Mouse (Mus musculus) midbrain, embryonic 10.5 days (tissue): ENCODE measurements at regions not wholly inside any gene's neighbourhood (a gene's known extent, or its start where the extent isn't known, plus 50 kb on each side); places are given as distances from the start of the nearest gene placed in this dataset.

ENCODE experiments used
- DNase-seq: peaks from one replicate; pipeline ENCODE4 v3.0.0-alpha.2; 2017; ENCODE audit warnings: low spot score
- H3K27ac ChIP-seq: fragments of 300-500 bp; sonication (generic); replicated peaks from 2 replicates; pipeline ENCODE4 v1.5.1; 2016; ENCODE audit warnings: mild to moderate bottlenecking
- H3K27me3 ChIP-seq: fragments of 300-500 bp; sonication (generic); 2 replicates; pipeline ENCODE4 v1.6.1; 2016; ENCODE audit warnings: low read depth, mild to moderate bottlenecking; ENCODE audit not compliant: poor library complexity, severe bottlenecking
- H3K36me3 ChIP-seq: fragments of 300-500 bp; sonication (generic); 2 replicates; pipeline ENCODE4 v1.6.1; 2016; ENCODE audit warnings: mild to moderate bottlenecking, moderate library complexity
- H3K4me1 ChIP-seq: fragments of 300-500 bp; sonication (generic); 2 replicates; pipeline ENCODE4 v1.6.1; 2016
- H3K4me3 ChIP-seq: fragments of 300-500 bp; sonication (generic); 2 replicates; pipeline ENCODE4 v1.5.1; 2016; ENCODE audit warnings: mild to moderate bottlenecking, moderate library complexity
- H3K9me3 ChIP-seq: fragments of 300-500 bp; sonication (generic); replicated peaks from 2 replicates; pipeline ENCODE4 v1.6.1; 2016; ENCODE audit warnings: mild to moderate bottlenecking
- WGBS: fragments of 180-500 bp; shearing (Covaris S2); methylation state at CpG from one replicate; pipeline ENCODE4 v1.1.7; 2016; 5-methylcytosine and 5-hydroxymethylcytosine counted together

DNA sequence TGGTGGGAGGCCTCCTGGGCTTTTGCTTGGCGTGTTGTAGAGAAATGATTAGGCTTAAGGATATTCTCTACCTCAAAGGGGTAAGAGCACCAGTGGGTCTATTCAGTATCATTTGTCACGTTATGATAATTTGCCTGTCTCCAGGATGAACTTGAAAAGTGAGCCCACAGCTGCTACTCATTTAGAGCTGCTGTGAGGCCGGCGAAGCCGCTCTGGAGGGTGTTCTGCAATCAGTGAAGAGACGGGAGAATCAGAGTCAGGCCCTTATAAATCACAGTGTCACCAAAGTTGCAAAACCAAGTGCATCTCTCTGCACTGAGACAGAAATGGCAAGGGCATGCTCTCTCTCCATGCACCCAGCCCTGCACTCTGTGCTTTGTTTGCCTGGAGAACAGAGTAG, 467.7 kb upstream of the Nrp1 start:
- Histone ChIP-seq H3K27ac (no peak overlapping the region), H3K36me3 (no peaks in the 10 kb centered on the region), H3K4me1 (no peaks in the 10 kb centered on the region), H3K9me3 (no peaks in the 10 kb centered on the region), H3K4me3 (no peak overlapping the region), H3K27me3 (no peaks in the 10 kb centered on the region)
- 85% methylated on average over 6 of the region's 6 CpGs for WGBS
- DNase-seq = no peak

GRCm38 (mm10) chr8:127894284-127894683, 464.1 kb upstream of the Nrp1 start:
- DNase-seq = no peak
- H3K27ac ChIP-seq = no peak overlapping the region

DNA sequence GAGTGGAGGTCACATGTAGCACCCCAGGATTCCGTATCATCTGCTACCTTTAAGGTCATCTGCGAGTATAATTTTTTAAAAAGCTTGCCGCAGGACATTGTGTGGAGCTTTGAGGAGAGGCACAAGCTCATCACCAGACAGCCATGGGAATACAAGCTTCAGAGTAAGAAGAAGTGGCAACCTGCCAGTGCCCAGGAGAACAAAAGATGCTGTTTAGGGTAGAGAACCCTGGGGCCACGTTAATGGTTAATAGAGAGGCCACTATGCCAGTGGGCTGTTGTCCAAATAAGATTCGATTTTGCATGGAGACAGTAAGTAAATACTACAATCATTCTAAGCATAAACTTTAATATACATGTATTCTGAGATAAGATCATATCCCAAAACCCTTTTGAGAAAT, 450.0 kb upstream of the Nrp1 start:
- Histone ChIP-seq H3K9me3 (no peaks in the 10 kb centered on the region), H3K4me3 (no peak overlapping the region), H3K4me1 (no peaks in the 10 kb centered on the region), H3K36me3 (no peaks in the 10 kb centered on the region), H3K27me3 (no peaks in the 10 kb centered on the region), H3K27ac (no peak overlapping the region)
- no peak for DNase-seq
- 93% methylated on average over 5 of the region's 5 CpGs for WGBS

More at GRCm38 (mm10) chr8:127894284-127894683, 464.1 kb upstream of the Nrp1 start:
- Histone ChIP-seq H3K36me3 (no peaks in the 10 kb centered on the region), H3K4me3 (no peak overlapping the region), H3K27me3 (no peaks in the 10 kb centered on the region), H3K4me1 (no peaks in the 10 kb centered on the region), H3K9me3 (no peaks in the 10 kb centered on the region)

GRCm38 (mm10) chr8:127909580-127909979, 448.8 kb upstream of the Nrp1 start:
- Histone ChIP-seq H3K9me3 (no peaks in the 10 kb centered on the region), H3K4me1 (no peaks in the 10 kb centered on the region), H3K4me3 (no peak overlapping the region), H3K36me3 (no peaks in the 10 kb centered on the region), H3K27me3 (no peaks in the 10 kb centered on the region), H3K27ac (no peak overlapping the region)
- DNase-seq = no peak
- 69% methylated on average over 2 of the region's 2 CpGs for WGBS

DNA sequence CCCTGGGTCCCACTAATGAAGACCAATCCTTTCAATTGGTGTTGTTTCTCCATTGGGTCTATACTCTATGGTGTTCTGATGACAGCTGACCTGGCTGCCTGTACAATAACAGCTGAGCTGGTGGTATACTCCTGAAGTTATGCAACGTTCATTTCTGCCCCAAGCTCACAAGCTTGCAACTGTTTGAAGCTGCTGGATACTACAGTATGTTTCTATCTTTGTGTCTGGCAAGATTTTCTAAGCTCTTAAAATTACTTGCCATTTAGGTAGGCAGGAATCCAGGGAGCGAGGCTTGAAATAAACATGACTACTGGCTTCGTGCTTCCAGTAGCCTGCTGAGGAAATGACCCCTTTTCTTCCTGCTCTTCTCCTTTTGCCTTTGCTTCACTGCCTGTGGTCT, 444.3 kb upstream of the Nrp1 start:
- no peaks in the 10 kb centered on the region for H3K4me1 ChIP-seq
- WGBS = 93% methylated on average over 3 of the region's 3 CpGs
- no peaks in the 10 kb centered on the region for H3K9me3 ChIP-seq
- no peak overlapping the region for H3K4me3 ChIP-seq
- no peak for DNase-seq
- H3K27ac ChIP-seq = no peak overlapping the region
- H3K27me3 ChIP-seq = no peaks in the 10 kb centered on the region
- H3K36me3 ChIP-seq = no peaks in the 10 kb centered on the region

- Histone ChIP-seq H3K36me3 (no peaks in the 10 kb centered on the region), H3K27ac (no peak overlapping the region), H3K4me1 (no peaks in the 10 kb centered on the region), H3K4me3 (no peak overlapping the region), H3K27me3 (no peaks in the 10 kb centered on the region), H3K9me3 (no peaks in the 10 kb centered on the region)
- WGBS = 89% methylated on average over 2 of the region's 2 CpGs
- DNase-seq = no peak
Measured at GRCm38 (mm10) chr8:127914914-127915313, 443.5 kb upstream of the Nrp1 start.

DNA sequence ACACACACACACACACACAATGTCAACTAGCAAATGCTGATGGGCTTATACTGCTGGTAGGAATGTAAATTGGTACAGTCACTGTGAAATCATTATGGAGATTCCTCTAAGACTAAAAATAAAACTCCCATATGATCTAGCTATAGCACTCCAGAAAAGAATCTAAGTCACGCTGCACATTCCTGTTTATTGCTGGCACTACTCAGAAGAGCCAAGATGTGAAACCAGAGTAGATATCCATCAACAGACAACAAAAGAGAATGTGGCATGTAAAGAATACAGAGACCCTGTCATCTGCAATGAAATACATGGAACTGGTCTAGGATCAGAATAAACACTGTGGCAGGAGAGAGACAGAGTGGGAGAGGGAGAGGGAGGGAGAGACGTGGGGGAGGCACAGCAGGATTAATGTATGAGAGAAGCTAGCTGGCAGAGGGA, 442.8 kb upstream of the Nrp1 start:
- DNase-seq = no peak
- Histone ChIP-seq H3K27me3 (no peaks in the 10 kb centered on the region), H3K4me1 (no peaks in the 10 kb centered on the region), H3K4me3 (no peak overlapping the region), H3K36me3 (no peaks in the 10 kb centered on the region), H3K27ac (no peak overlapping the region), H3K9me3 (no peaks in the 10 kb centered on the region)
- 74% methylated on average over 2 of the region's 2 CpGs for WGBS

GRCm38 (mm10) chr8:127921925-127922324, 436.5 kb upstream of the Nrp1 start:
- Histone ChIP-seq H3K4me3 (no peak overlapping the region), H3K4me1 (no peaks in the 10 kb centered on the region), H3K27me3 (no peaks in the 10 kb centered on the region), H3K36me3 (no peaks in the 10 kb centered on the region), H3K9me3 (no peaks in the 10 kb centered on the region), H3K27ac (no peak overlapping the region)
- no peak for DNase-seq
- WGBS = 86% methylated on average over 1 of the region's 1 CpGs

DNA sequence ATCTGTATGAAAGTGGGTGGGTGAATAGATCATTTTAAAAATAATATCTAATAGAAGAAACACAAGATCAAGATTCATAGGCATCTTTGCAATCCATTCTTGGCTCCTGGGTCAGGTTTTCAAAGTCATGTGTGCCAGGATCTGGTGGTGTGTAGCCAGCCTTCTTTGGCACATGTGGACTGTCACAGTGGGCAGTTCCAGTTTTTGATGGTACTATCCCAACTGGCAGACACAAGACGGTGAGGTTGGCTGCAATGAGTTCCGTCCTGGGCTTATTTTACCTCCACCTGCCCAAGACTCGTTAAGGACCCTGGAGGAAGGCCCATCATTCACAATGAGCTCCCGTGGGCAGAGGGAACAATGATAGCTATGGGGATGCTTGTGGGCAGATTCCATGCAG, 435.1 kb upstream of the Nrp1 start:
- H3K27me3 ChIP-seq = no peaks in the 10 kb centered on the region
- no peak for DNase-seq
- no peaks in the 10 kb centered on the region for H3K9me3 ChIP-seq
- H3K36me3 ChIP-seq = no peaks in the 10 kb centered on the region
- no peak overlapping the region for H3K27ac ChIP-seq
- 86% methylated on average over 4 of the region's 4 CpGs for WGBS
- H3K4me1 ChIP-seq = no peaks in the 10 kb centered on the region
- H3K4me3 ChIP-seq = no peak overlapping the region

GRCm38 (mm10) chr8:127932276-127932675, 426.1 kb upstream of the Nrp1 start:
- DNase-seq = no peak
- no peaks in the 10 kb centered on the region for H3K4me1 ChIP-seq
- no peaks in the 10 kb centered on the region for H3K36me3 ChIP-seq
- H3K27ac ChIP-seq = no peak overlapping the region
- no peaks in the 10 kb centered on the region for H3K9me3 ChIP-seq
- WGBS = 91% methylated on average over 1 of the region's 1 CpGs
- peaks cover 15% of the 10 kb centered on the region for H3K27me3 ChIP-seq
- no peak overlapping the region for H3K4me3 ChIP-seq

DNA sequence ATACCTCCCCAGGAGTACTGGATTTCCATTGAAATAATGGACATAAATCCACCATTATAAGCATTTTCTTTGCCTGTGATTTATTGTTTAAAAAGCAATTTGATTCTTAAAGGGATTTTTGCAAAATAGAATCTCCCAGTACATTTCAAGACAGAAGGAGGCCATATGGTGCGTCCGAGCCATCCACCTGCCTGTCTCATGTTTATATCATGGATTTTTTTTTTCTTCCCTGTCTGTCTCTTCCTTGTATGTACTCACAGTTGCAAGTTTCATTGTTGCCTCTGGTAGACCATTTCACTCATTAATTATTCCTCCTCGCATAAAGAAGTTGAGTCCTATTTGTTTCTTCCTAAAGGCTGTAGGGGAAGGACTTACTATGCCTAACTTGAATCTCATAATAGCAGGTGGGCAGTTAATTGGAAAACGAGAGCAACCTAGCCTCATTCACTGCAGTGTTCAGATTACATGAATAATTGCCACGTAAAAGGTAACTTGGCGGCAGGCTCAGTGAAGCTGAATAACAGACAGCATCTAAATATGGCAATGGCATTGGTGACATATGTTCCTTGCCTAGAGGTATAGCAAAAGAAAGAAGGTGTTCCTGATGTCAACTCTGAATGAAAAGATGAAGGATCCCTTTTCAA, 421.5 kb upstream of the Nrp1 start:
- H3K4me1 ChIP-seq = peaks cover 22% of the 10 kb centered on the region
- 89% methylated on average over 6 of the region's 6 CpGs for WGBS
- H3K27ac ChIP-seq = no peak overlapping the region
- no peaks in the 10 kb centered on the region for H3K36me3 ChIP-seq
- no peak for DNase-seq
- no peaks in the 10 kb centered on the region for H3K9me3 ChIP-seq
- H3K27me3 ChIP-seq = peaks cover 49% of the 10 kb centered on the region
- H3K4me3 ChIP-seq = no peak overlapping the region

GRCm38 (mm10) chr8:127939284-127939985, 419.0 kb upstream of the Nrp1 start:
- no peaks in the 10 kb centered on the region for H3K36me3 ChIP-seq
- H3K27ac ChIP-seq = no peak overlapping the region
- no peaks in the 10 kb centered on the region for H3K9me3 ChIP-seq
- peaks cover 22% of the 10 kb centered on the region for H3K4me1 ChIP-seq
- WGBS = 45% methylated on average over 7 of the region's 7 CpGs
- H3K4me3 ChIP-seq = no peak overlapping the region
- peak; percentile 36 for DNase-seq
- peaks cover 67% of the 10 kb centered on the region for H3K27me3 ChIP-seq

DNA sequence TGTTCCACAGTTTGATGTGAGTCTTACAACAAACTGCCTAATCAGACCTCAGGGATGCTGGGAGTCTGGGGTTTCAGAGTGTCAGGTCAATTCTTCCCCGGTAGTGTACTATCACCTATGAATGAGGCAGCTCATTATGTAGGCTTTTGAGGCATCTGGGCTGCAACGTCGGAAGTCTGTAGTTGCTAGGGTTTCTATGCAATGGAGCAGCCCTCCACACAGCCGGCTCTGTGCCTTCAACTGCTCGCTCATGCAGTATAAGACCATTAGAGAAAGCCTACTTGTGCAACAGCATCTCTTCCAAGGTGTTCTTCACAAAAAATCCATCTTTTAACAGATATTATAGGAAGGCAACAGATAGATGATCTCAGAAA, 418.4 kb upstream of the Nrp1 start:
- Histone ChIP-seq H3K4me3 (no peak overlapping the region), H3K27me3 (peaks cover 67% of the 10 kb centered on the region), H3K36me3 (no peaks in the 10 kb centered on the region), H3K4me1 (peaks cover 22% of the 10 kb centered on the region), H3K9me3 (no peaks in the 10 kb centered on the region), H3K27ac (no peak overlapping the region)
- 26% methylated on average over 5 of the region's 5 CpGs for WGBS
- peak; percentile 19 for DNase-seq
